Mouse (Mus musculus) E14TG2a.4 (cell line): ENCODE data around the gene Npat.

ENCODE experiments used
- CTCF ChIP-seq: conservative IDR thresholded peaks from 2 replicates; pipeline ENCODE4 v1.5.1; 2014; ENCODE audit warnings: low read length
- NANOG ChIP-seq: IDR thresholded peaks from 2 replicates; pipeline ENCODE4 v1.6.1; 2014; ENCODE audit warnings: borderline replicate concordance, low read length, mixed read lengths
- POU5F1 ChIP-seq: IDR thresholded peaks from 2 replicates; pipeline ENCODE4 v1.6.1; 2014; ENCODE audit warnings: low read length, borderline replicate concordance

- TF ChIP-seq CTCF = no peak
- no peak for TF ChIP-seq POU5F1
- TF ChIP-seq NANOG = no peak
Measured at GRCm38 (mm10) chr9:53581870-53582269, 45.0 kb downstream of the Npat start.
